Mouse (Mus musculus): ENCODE results near the gene Sod3.

GRCm38 (mm10) chr5:52410197-52410596 lies 46.6 kb downstream of the Sod3 start:
- no peak for TF ChIP-seq CTCF (IDR thresholded peaks at IDR 0.05; ENCODE audit: low read depth)
- TF ChIP-seq EP300 (optimal IDR thresholded peaks at IDR 0.05): no peak
